Mouse (Mus musculus) forelimb bud, embryonic 11.5 days (tissue): ENCODE measurements at regions not wholly inside any gene's neighbourhood (a gene's known extent, or its start where the extent isn't known, plus 50 kb on each side); places are given as distances from the start of the nearest gene placed in this dataset.
A peak's percentile ranks its signal among the peaks of the same experiment; 100 is the strongest.

ENCODE experiments used
- DNase-seq: peaks from one replicate; pipeline ENCODE4 v3.0.0-alpha.2; 2012; ENCODE audit warnings: low read depth, low spot score

DNA sequence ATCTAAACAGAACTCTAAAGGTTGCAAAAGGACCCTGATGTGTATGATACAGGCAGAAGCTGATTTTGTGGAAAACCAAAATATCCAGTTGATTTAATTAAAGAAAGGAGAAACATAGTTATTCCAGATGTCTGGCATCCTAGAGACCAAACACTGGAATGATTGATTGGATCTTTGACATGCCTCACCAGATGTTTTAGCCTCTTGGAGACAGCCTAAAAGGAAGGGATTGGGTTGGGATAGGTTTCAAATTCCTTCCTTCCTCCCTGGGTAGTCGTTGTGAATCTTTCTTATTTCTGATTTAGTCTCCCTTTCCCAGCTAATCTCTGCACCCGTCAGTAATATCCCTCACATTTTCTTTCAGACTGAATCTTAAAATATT is 190.9 kb upstream of the Gm9747 start:
- peak; percentile 35 for DNase-seq

DNA sequence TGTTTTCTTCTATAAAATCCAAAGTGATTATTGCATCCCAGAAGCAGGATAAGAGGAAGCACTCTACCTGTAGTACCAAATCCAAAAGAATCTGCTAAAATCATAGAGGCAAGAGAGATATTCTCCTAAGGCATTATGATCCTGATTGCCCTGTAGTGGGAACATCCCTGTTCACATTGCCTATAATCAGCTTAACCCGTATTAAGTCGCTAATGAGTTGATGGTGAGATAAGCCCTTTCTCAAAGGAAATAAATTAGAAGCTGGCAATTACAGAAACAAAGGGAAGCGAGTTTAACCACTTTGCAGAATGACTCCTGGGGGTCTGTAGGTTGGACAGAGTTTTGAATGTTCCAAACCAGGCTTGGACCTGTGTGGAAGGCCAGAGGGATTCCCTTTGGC is 190.4 kb upstream of the Gm9747 start:
- no peak for DNase-seq

DNA sequence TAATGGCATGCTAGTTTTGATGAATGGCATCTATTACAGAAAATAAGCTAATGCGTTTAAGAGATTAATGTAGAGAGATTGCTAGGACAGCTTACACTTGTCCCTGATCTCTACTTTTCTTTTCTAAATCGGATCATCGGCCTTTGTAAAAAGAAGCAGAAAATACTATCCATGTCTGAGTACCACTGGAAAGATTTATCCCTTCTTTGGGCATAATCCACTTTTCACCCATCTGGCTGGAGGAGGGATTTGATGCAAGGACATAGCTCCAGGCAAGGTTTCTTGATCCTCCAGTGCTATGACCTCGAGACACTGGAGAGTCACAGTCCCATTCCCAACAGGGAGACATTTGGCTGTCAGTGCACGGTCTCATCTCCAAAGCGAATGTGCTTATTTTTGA is 166.6 kb upstream of the Gm9747 start:
- no peak for DNase-seq

DNA sequence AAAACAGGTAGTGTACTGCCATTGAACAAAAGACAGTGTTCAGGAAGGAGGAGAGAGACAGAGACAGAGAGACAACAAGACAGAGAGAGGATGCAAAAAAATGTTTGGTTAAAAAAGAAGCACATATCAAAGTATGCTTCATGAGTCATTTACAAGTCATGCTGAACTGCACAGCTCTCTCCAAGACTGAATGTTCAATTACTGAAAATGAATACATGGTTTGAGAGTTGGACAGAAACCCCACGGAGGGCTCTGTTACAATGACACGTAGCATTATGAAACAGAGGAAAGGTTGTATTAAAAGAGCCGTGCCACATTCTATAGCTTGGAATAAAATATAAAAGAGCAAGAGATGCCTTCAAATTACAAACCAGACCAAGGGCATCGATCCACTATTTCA is 164.3 kb upstream of the Gm9747 start:
- no peak for DNase-seq

DNA sequence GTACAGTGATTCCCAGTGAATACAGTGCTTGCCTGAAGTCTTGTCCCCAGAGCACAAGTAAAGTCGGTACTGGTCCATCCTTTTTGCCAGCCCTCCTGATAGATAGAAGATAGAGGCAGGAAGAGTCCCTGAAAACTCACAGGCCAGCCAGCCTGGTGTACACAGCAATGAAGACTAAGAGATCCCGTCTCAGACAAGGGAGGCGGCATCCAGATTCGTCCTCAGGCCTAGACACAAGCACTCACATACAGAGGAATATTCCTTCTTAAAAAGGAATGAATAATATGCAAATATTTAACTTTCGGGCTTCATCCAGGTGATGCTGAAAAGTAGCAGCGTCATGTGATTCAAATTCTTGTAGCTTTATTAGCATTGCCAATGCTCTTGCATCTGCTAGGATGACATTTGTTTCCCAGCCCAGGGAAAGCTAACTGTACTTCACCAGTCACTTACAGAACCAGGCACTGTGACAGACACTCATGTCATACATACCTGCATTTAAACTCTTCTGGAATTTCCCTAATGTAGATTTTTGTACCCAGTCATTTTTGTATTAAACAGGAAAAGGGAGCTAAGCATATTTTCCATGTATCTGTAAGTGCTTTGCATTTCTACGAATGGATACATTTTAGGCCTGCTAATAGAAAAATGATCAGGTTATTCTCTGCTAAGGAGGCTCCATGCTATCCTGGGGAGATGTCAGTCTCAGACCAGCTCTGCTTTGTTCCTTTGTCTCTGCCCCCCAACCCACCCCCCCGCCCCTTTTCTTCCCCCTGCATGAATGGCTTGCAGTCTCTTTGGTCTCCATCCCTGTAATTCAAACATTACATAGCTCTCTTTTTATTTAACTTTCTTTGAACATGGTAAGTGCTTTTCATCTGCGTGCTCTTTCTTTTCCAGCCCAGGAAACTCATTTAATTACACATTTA is 162.5 kb upstream of the Gm9747 start:
- no peak for DNase-seq

DNA sequence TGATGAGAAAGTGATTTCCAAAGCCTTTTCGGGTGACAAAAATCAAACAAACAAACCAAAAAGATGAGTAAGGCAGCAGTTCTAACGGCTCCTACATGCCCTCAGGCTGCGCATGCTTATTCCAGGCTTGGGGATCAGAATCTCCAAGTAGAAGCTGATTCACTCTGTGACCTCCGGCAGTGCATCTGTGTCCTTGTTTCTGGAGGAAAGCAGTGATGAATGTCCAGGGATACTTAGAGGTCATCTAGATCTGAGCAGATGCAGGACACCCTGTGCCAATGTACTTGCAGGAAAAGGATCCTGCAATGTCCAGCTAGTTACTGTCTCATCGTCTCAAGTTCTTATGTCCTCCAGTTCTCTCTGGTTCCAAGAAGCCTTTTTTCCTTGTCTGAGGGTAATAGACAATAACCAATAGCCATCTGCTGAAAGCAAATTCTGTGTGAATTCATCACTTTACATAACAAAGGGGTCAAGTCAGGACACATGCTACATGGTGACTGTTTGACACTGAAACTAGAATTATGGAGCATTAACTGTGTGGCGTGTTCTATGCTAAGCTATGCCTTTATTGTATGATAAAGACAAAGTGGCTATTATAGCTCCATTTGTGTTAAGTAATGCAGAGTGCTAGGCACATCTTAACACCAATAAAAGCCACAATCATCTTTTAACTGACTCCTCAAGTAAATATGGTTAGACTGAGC is 143.6 kb upstream of the Gm9747 start:
- DNase-seq, result no peak

DNA sequence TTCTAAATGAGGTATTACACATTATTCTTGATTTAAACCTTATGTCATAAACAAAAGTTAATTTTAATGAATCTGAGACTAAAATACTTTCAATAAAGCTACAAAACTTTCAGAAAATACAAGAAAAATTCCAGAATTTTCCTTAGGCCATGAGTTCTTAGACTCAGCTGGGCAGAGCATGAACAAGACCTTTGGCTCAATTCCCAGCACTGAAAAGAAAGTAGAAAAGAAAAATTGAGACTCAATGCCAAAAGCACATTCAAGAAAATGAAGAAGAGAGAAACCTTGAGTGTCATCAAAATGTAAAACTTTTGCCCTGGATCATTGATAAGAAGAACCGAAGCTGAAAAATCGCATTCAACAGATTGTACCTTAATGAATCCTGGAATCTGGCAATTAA is 137.8 kb upstream of the Gm9747 start:
- DNase-seq, result no peak

DNA sequence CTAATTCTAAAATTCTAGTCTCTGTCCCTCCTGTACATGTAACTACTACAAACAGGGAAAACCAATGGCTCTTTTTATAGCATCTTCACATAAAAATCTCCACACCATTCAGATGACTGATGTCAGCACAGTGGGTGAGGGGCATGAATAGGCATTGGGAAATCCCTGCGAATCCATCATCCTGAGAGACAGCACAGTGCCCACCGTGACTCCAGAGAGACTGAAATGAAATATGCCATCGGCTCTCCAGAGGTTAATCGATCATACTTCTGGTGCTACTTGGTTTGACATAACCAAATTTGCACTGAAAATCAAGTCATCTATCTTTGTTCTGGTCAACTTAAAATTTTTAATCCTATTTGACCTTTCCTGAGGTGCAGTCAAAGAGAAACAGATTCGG is 126.2 kb upstream of the Gm9747 start:
- peak; percentile 7 for DNase-seq

DNA sequence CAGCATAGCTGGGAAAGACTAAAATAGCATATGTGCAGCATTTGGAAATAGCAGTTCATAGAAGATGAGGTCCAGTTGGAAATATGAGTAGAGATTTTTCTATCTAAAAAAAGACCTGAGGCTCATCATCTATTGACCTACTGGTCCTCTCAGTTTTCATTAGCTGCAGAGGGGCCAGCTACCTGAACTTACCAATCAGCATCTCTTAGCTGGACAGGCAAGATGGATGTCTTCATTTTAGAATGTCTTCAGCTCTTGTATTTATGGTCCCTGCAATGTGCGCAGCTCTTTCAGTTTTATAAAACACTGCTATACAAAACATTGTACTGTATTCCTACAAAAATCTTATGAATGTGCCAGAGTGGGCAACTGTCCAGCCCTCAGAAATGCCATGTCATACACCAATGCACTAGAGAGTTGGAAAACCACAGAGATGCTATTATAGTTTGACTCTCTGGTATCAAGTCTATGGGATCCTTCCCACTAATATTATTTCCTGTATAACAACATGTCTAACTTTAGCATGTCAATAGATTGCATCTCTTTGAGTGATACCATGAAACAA is 122.8 kb upstream of the Gm9747 start:
- DNase-seq, result no peak

DNA sequence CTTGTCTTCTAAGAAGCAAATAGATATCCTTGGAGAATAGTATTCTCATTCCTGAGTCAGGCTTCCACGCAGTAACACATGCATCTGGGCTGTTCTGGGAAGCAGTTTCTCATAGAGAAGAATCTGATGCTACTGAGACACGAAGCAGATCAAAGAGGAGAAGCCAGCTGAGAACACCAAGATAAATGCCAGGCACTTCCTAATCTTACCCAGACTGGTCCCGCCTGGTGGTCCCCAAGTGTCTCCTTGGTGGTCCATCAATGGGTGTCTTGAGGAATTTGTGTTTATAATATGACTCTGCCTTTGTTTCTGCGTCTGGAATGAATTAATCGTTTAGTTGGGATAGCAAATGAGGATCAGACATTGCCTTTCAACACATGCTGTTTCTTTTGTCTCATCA is 120.5 kb upstream of the Gm9747 start:
- DNase-seq, result peak; percentile 19

DNA sequence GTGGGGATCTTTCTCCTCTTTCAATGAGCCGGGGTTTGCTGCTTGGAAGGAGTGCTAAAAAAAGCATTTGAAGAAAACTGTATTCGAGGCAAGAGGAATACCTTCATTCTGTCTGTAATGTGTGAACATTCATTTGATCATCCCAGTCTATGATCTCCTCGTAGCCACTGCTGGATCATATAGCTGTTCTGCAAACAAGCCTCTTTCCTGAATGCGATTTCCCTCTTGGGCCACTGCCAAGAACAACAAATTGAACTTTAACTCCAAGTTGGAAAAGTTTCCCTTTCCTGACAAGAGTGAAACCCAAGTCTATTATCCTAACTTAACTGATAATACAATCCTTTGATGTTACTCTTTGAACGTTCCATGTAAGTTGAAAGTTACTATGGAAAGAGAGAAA is 108.4 kb upstream of the Gm9747 start:
- DNase-seq, result no peak

DNA sequence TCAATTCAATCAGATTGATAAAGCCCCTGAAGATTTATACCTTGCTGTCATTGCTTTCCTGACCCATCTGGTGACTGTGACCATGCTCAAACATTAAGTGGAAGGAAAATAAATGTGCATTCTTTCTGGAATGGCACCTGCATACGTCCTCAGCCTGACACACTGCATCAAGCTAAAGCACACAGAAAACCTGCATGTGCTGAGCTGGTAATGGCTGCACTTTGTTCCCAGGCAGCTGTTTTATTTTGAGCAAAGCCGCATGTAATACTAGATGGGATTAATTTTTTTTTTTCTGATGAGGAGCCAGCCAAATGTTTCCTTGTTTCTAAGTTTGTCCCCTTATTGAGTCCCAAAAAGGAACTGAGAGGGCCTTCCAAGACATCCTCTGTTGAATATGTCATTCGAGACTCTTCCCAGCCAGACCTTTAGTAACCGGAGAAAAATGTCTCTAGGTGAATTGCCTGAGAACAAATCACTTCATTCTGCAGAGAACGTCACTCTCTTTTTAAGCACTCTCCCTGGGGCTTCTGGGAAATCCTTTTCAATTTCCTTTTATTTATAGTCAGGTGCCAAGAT is 103.1 kb upstream of the Gm9747 start:
- no peak for DNase-seq

DNA sequence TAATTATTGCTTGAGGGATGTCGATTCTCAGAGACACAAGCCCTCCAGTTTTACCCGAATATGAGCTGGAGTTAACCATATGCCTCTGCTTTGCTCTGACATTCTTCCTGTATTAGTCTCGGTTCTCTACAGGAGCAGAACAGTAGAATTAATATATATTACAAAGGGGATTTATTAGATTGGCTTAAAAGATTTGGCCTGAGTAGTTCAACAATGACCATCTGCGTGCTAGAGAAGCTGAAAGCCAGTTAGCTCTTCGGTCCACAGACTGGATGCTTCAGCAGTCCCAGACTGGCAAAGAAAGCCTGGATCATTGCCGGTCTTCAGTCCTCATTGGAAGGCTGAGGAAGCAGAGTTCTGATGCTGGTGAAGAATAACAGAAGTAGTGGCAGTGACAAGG is 100.4 kb upstream of the Gm9747 start:
- no peak for DNase-seq

DNA sequence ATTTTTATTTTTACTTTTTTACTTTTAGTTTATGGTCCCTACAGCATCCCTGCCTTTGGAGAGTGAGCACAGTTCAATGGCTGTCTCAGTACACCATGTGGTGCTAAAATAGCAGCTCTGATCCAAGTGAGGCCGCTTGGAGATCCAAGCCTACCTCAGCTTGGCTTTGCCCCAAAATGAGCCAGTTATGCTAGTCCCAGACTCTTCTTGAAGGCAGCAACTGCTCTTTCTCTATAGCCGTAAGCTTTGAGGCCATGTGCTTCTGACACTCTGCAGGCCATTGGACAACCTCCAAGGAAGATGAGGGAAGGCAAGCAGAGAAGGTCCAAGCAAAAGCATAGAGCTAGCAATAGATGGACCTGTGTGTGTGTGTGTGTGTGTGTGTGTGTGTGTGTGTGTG is 98.0 kb upstream of the Gm9747 start:
- no peak for DNase-seq

DNA sequence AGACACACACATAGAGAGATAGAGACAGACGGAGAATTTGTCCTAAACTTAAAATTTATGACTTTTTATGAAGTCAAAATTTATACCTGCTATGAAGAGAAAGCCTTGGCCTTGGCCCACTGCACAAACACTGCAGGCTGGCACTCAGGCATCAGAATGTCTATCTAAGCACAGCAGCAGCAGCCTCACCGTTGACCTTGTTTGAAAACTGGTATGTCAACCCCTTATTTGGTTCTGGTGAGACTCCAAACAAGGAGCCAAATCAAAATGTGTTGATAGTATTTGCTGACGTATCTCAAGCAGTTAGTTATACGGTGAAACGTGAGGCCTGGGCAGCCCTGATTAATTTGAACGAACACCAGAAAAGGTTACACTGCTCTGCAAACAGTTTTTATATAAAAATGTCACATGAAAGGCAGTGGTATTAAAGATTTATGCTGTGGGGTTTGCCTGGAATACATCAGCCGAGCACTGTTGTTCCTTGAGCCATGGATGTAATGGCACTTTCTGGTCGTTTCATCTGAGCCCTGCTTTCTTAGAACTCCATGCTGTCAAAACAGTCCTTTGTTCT is 97.1 kb upstream of the Gm9747 start:
- peak; percentile 74 for DNase-seq

DNA sequence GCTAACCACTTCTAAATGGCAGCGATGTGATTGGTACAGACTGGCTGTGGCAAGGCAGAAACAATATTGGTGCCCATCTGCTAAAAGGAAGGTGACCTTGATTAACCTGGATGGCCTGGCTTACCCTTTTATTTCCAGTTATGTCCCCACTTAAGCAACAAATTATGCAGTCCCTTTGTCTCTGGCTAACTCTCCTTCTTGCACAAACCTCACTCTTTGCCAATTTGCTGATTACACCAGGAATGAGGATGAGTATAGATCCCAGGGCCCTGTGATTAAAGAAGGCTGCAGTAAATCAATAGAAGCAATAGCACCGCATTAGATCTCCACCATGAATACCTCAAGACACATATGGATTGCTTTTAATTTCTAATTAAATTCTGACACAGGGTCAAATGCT is 87.7 kb upstream of the Gm9747 start:
- no peak for DNase-seq

DNA sequence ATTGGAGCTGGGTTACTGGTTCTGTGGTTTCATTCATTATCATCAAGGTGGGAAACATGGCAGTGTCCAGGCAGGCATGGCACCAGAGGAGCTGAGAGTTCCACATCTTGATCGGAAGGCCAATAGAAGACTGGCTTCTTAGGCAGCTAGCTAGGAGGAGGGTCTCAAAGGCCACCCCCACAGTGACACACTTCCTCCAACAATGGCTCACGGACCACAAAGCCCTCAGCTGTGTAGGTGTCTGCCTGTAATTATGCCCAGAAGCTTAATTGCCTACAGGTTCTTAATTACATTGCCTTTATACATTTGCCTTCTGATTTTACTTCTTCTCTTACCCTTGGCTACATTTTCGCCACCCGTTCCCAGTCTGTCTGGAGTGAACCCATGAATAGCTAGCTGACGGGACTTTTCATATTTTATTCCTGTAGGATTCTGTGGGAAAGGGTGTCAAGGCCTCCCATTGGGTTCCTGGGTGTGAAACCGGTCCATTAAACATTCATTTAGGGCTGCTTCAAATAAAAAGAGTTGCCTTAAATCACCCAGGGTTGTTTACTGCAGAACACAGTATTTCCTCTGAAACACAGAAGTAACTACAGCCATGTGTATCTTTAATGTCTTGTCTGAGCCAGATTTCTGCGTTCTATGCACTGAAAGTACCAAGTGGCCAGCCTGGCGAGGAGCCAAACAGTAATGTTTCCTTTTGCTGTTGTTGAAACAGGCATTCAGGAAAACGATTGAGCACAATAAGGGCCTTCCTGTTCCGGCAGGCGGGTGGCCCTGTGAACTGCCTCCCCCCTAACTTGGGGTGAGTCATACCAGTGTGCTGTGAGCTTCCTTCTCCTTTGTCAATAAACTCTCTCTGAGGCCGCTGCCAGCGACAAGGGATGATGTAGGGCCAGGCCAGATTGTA is 82.4 kb upstream of the Gm9747 start:
- peak; percentile 53 for DNase-seq

DNA sequence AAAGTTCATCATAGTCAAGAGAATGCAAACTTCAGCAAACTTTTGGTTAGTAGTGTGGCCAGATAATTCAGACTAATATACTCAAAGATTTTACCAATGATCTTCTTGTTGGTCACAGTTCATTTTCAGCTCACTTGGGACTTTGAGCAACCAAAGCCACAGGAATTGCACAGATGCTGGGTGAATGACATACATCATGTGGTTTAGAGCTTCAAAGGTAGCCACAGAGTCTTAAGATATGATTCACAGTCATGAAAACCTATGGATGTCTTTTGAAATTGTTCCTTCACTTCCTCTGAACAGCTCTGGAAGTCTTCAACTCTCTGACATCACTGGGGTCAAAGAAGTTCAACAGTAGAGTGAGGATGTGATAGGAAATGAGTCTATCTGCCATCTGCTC is 77.0 kb upstream of the Gm9747 start:
- DNase-seq, result no peak

DNA sequence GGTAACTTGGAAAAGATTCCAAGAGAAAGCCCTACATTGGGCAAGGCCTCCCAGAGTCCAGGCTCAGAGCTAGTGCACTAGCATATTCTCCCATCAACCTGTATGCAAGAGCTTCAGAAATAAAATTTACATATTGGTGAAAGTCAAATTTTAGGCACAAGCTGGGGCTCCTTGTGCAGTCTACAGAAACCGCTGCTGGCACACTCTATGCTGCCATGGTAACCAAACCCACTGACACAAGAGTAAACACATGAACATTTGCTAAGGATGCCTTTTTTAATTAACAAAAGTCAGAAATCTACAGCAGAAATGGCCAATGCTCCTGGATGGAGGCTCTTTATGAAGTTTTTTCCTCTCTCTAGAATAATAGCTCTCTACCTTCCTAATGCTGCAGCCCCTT is 75.9 kb upstream of the Gm9747 start:
- DNase-seq, result no peak

DNA sequence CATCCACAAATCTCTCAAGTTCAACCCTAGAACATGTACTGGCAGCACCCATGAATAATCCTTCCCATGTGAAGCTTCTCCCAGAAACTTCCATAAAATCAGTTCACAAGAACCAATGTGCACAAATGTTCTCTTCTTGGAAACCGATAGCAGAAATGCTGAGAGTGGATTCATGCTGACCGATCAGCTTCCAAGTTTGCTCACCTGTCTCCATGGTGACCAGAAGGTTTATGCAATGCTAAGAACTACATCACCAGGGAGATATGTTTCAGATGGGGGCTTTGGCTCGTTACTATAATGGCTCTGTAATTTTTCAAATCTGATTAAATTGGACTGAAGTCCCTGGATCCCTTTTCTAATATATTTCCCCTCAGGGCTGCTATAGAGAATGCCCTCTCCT is 74.4 kb upstream of the Gm9747 start:
- DNase-seq, result no peak

DNA sequence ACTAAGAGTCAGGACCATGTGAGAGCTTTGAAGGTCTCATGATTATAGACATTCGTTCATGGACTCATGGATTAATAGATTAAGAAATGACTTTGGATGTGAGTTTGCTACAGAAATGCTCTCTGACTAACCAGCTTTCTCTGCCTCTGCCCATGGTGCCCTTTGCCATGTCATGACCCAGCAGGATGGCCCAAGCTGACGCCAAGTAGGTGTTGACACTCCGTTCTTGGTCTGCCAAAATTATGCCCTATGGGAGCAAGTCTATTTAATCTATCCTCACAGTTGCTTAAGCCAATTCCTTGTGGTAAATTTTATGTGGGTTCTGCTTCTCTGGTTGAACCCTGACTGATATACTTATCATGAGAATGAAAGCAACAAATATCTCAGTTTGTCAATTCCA is 73.7 kb upstream of the Gm9747 start:
- no peak for DNase-seq
